Mouse (Mus musculus) bone marrow, adult 2 months (tissue): Measurements from ENCODE around the gene Stum.

Source experiments
- CTCF ChIP-seq: fragments of 200-500 bp; IDR thresholded peaks from 2 replicates; pipeline ENCODE4 v1.5.1; 2011; ENCODE audit warnings: low read length, control low read depth; ENCODE audit not compliant: control insufficient read depth, insufficient read depth
- POLR2A ChIP-seq: fragments of 200-500 bp; IDR thresholded peaks from 2 replicates; pipeline ENCODE4 v1.6.1; 2011; ENCODE audit warnings: low read depth, mild to moderate bottlenecking, control low read depth, low read length, borderline replicate concordance; ENCODE audit not compliant: control insufficient read depth

GRCm38 (mm10) chr1:180481331-180481730 is 2.0 kb downstream of the Stum start:
- TF ChIP-seq POLR2A = no peak
- TF ChIP-seq CTCF = no peak
